Mouse (Mus musculus) ES-E14 (cell line): Measurements from ENCODE around the gene Inpp4b.

Experiments
- CHD2 ChIP-seq: IDR thresholded peaks from 2 replicates; pipeline ENCODE4 v1.6.1; 2014; ENCODE audit warnings: mild to moderate bottlenecking, low read depth, low read length, inconsistent platforms
- HCFC1 ChIP-seq: IDR thresholded peaks from 2 replicates; pipeline ENCODE4 v1.6.1; 2012; ENCODE audit warnings: low read length, inconsistent platforms, borderline replicate concordance; ENCODE audit not compliant: insufficient read depth
- MAFK ChIP-seq: IDR thresholded peaks from 2 replicates; pipeline ENCODE4 v1.6.1; 2014; ENCODE audit warnings: mild to moderate bottlenecking, low read depth, low read length, inconsistent platforms; ENCODE audit not compliant: insufficient read depth
- ZC3H11A ChIP-seq: IDR thresholded peaks from 2 replicates; pipeline ENCODE4 v1.6.1; 2012; ENCODE audit warnings: low read depth, mild to moderate bottlenecking, inconsistent platforms, low read length, borderline replicate concordance
- ZNF384 ChIP-seq: IDR thresholded peaks from 2 replicates; pipeline ENCODE4 v1.6.1; 2012; ENCODE audit warnings: low read depth, low read length, inconsistent platforms

- TF ChIP-seq ZC3H11A = no peak
- TF ChIP-seq MAFK = no peak
- no peak for TF ChIP-seq CHD2
- no peak for TF ChIP-seq ZNF384
- TF ChIP-seq HCFC1 = no peak
Measured at GRCm38 (mm10) chr8:81774010-81774409, 431.7 kb downstream of the Inpp4b start.
